Mouse (Mus musculus) kidney, postnatal 36 days (tissue): ENCODE data around the gene Gm21440.
"Not testable (repeated sequence)": the region's sequence is repeated elsewhere in the genome, so short reads cannot be mapped to it uniquely, and the experiment has no call there.

Experiments used
- DNase-seq, 2 experiments: peaks; one replicate each; pipeline ENCODE4 v3.0.0; 2021 to 2022; ENCODE audit warnings: mixed read lengths in 2 of 2

Gm21440 gene

DNA sequence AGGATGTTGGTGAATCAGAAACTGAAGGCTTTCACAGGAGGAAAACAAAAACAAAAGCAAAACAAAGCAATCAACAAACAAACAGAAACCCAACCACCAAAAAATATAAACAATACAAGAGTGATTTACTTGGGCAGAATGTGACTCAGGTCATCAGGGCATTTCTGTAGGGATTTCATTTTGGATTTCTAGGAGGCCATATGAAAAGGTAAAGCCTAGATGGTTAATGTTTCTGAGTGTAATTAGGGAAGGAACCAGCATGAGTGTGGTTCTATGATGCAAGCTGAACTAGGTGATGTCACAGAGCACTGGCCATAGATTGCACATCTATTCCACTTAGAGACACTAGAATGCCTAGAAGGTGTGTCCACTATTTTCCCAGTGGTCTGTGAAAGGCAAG, at the start of gene Gm21440, which contains the start of gene Gm21454:
Gene Gm21440 (plus strand): TSS at position 301 of the 400 bp plus-strand sequence.
Gene Gm21454 (plus strand): TSS at position 352 of the 400 bp plus-strand sequence.
- not testable (repeated sequence) for DNase-seq

DNA sequence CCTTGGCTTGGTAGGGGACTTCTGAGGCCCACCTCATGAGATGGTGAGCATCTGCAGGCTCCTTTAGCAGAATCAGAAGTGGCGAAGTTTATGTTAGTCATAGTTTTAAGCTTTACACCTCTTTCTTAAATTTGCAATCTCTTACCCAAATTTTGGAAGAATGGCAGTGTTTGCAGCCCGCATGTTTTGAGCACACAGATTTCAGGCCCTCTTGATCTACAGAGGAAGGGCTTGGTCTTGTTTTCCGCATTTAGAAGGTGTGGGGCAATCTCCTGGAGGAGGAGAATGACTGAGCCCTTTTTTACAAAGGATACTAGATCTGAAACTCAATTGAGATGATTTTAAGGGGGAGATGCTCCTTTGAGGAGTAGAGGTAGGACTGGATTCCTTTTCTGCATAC, 28.4 kb upstream of the Gm21440 start, which contains the start of gene Gm21828:
Gene Gm21828 (minus strand): TSS at position 101 of the 400 bp plus-strand sequence.
- DNase-seq: not testable (repeated sequence)
